Mouse (Mus musculus) macrophage (primary cell): Measurements from ENCODE around the gene Sh2d3c. TPM values are rescaled to one million over a fixed set of nuclear protein-coding genes. Genes with fewer than 3 reads are reported as not detected.

Source experiments
- H3K27ac ChIP-seq: fragments of 350-480 bp; formaldehyde crosslinking; 2 replicates; pipeline ENCODE4 v1.9.0; 2021
- H3K36me3 ChIP-seq: fragments of 350-480 bp; formaldehyde crosslinking; 2 replicates; pipeline ENCODE4 v1.9.0; 2021; ENCODE audit errors: inconsistent target
- H3K4me3 ChIP-seq: fragments of 350-480 bp; formaldehyde crosslinking; 2 replicates; pipeline ENCODE4 v1.9.0; 2021; ENCODE audit errors: inconsistent target
- H3K79me2 ChIP-seq: fragments of 350-480 bp; formaldehyde crosslinking; 2 replicates; pipeline ENCODE4 v1.9.0; 2021; ENCODE audit errors: inconsistent target
- whole genome bisulfite sequencing: methylation state at CpG from one replicate; pipeline ENCODE4 v1.1.7; 2026; ENCODE audit warnings: inconsistent platforms; ENCODE audit not compliant: missing documents; 5-methylcytosine and 5-hydroxymethylcytosine counted together
- polyA plus RNA-seq: library from polyadenylated mRNA; stranded (reverse); fragments of 250-400 nt; gene quantifications from 3 replicates; pipeline ENCODE4 v1.2.4, GENCODE M21; 2018; ENCODE audit warnings: inconsistent platforms

The Sh2d3c gene
- polyA plus RNA-seq, 1 experiment from 2014 or later = 9.3 TPM

DNA sequence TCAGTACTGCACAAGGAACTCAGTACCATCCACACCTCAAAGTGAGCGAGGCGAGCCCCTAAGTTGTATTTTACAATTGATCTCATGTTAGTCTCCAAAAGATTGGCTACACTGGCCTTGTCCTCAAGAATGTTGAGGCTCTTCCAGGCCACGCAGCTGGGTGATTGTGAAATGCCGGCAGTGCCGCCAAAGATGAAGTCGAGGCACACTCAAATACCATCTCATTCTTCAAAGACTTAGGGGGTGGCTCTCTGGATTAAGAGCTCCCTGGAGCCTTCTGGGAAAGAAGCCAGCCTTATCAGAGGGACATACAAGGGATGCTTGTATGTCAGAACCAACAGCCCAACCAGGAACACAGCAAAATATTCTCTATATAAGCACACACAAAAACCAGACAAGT is 70.4 kb downstream of the Sh2d3c start:
- no peak overlapping the region for H3K4me3 ChIP-seq
- no peaks in the 10 kb centered on the region for H3K79me2 ChIP-seq
- H3K36me3 ChIP-seq = peaks cover 16% of the 10 kb centered on the region; the same call in 1 of the 2 replicates
- 90% methylated on average over 6 of the region's 6 CpGs for WGBS
- no peak overlapping the region for H3K27ac ChIP-seq

DNA sequence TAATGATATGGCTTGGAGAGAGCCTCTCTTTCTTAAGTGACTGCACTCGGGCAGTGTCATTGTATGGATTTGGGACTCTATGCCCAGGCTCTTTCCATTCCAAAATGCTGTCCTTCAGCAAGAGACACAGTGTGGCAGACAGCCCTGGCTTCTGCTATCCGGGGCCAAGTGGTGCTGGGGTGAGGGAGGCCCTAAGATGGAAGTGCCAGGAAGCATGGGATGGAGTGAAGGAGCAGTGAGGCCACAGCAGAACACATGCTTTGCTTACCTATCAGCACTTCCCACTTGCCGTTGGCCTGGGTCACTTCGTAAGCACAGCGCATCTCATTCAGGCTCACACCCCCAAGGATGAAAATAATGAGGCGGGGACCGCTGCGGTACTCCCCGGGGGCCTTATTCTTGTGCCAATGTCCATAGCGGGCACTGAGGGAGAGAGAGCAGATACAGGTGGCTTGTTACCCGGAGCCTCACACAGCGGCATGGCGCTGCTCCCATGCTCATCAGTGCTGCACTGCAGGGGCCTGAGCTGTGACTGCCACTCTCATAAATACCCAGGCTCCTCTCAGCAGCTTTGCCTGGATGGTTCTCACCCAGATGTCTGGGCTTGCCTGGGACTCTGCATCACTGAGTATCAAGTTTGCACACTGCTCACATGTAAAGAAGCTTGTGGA is 75.0 kb downstream of the Sh2d3c start:
- H3K4me3 ChIP-seq = no peak overlapping the region
- no peak overlapping the region for H3K27ac ChIP-seq
- H3K79me2 ChIP-seq = no peaks in the 10 kb centered on the region
- H3K36me3 ChIP-seq = peaks cover 48% of the 10 kb centered on the region
- WGBS = over 99% methylated on average over 13 of the region's 13 CpGs

- no peaks in the 10 kb centered on the region for H3K79me2 ChIP-seq
- H3K27ac ChIP-seq = no peak overlapping the region
- H3K36me3 ChIP-seq = peaks cover 49% of the 10 kb centered on the region
- H3K4me3 ChIP-seq = no peak overlapping the region
- 76% methylated on average over 10 of the region's 10 CpGs for WGBS
Measured at GRCm38 (mm10) chr2:32798251-32798962, 77.6 kb downstream of the Sh2d3c start.

Other genes with a start within 250 kb of the Sh2d3c start
- 3.5 to 9.1 TPM (median 3.9 TPM) in 3 replicates for gene Fam102a, start 185.7 kb upstream of the Sh2d3c start, polyA plus RNA-seq
- gene Dpm2, start 150.2 kb upstream of the Sh2d3c start, polyA plus RNA-seq = 48.3 to 76.8 TPM (median 72.3 TPM) in 3 replicates
- not detected in 3 replicates for gene Pip5kl1, start 146.3 kb upstream of the Sh2d3c start, polyA plus RNA-seq
- gene 9430097D07Rik, start 145.4 kb upstream of the Sh2d3c start, polyA plus RNA-seq = not detected in 3 replicates
- 30.1 to 43.5 TPM (median 34.6 TPM) in 3 replicates for gene St6galnac4, start 134.0 kb upstream of the Sh2d3c start, polyA plus RNA-seq
- gene St6galnac6, start 121.3 kb upstream of the Sh2d3c start, polyA plus RNA-seq = 24.8 to 53.9 TPM (median 25.2 TPM) in 3 replicates
- 3.0 to 4.2 TPM (median 3.3 TPM) in 3 replicates for gene Ak1, start 99.3 kb upstream of the Sh2d3c start, polyA plus RNA-seq
- gene Eng, start 74.5 kb upstream of the Sh2d3c start, polyA plus RNA-seq = 25.0 to 28.5 TPM (median 26.4 TPM) in 3 replicates
- 2.8 to 10.3 TPM (median 3.5 TPM) in 3 replicates for gene Fpgs, start 16.9 kb upstream of the Sh2d3c start, polyA plus RNA-seq
- gene Cdk9, start 8.0 kb upstream of the Sh2d3c start, polyA plus RNA-seq = 99.2 to 144 TPM (median 121 TPM) in 3 replicates
- gene 6330409D20Rik, start 20.0 kb downstream of the Sh2d3c start, polyA plus RNA-seq = not detected in 3 replicates
- gene Tor2a, start 36.2 kb downstream of the Sh2d3c start, polyA plus RNA-seq = 19.2 to 50.7 TPM (median 39.7 TPM) in 3 replicates
- gene Ttc16, start 54.6 kb downstream of the Sh2d3c start, polyA plus RNA-seq = not detected in 3 replicates
- 8.1 to 11.9 TPM (median 9.0 TPM) in 3 replicates for gene Ptrh1, start 54.7 kb downstream of the Sh2d3c start, polyA plus RNA-seq
- gene Cfap157, start 63.4 kb downstream of the Sh2d3c start, polyA plus RNA-seq = not detected in 3 replicates
- gene Stxbp1, start 126.2 kb downstream of the Sh2d3c start, polyA plus RNA-seq = 9.7 to 16.3 TPM (median 12.2 TPM) in 3 replicates
- 117 to 240 TPM (median 185 TPM) in 3 replicates for gene Fam129b, start 155.1 kb downstream of the Sh2d3c start, polyA plus RNA-seq
- 494 to 663 TPM (median 662 TPM) in 3 replicates for gene Rpl12, start 240.5 kb downstream of the Sh2d3c start, polyA plus RNA-seq
- 12.2 to 17.5 TPM (median 12.3 TPM) in 3 replicates for gene Lrsam1, start 240.6 kb downstream of the Sh2d3c start, polyA plus RNA-seq